Mouse (Mus musculus) kidney, postnatal 0 days (tissue): Measurements from ENCODE around the gene Wdr27. TPM values are rescaled to one million over a fixed set of nuclear protein-coding genes. Genes with fewer than 3 reads are reported as not detected.
A peak's percentile ranks its signal among the peaks of the same experiment; 100 is the strongest.

Experiments
- ATAC-seq: fragments of 200-750 bp; cut with Nextera tagmentation; replicated peaks from 2 replicates; pipeline ENCODE4 v1.8.0; 2017; ENCODE audit warnings: low read depth, moderate number of reproducible peaks, moderate TSS enrichment, moderate library complexity; ENCODE audit not compliant: low FRiP score
- DNase-seq: peaks from one replicate; pipeline ENCODE4 v3.0.0-alpha.2; 2016; ENCODE audit warnings: low spot score
- H3K27ac ChIP-seq: fragments of 300-500 bp; sonication (generic); 2 replicates; pipeline ENCODE4 v1.5.1; 2014; ENCODE audit warnings: mild to moderate bottlenecking
- H3K27me3 ChIP-seq: fragments of 300-500 bp; sonication (generic); 2 replicates; pipeline ENCODE4 v1.6.1; 2014; ENCODE audit warnings: low read length, mixed read lengths; ENCODE audit not compliant: insufficient read depth
- H3K36me3 ChIP-seq: fragments of 300-500 bp; sonication (generic); 2 replicates; pipeline ENCODE4 v1.6.1; 2014; ENCODE audit warnings: low read length, mixed read lengths; ENCODE audit not compliant: insufficient read depth
- H3K4me1 ChIP-seq: fragments of 300-500 bp; sonication (generic); replicated peaks from 2 replicates; pipeline ENCODE4 v1.6.1; 2014; ENCODE audit warnings: antibody characterized with exemption, low read length, mixed read lengths; ENCODE audit not compliant: insufficient read depth
- H3K4me2 ChIP-seq: fragments of 300-500 bp; sonication (generic); 2 replicates; pipeline ENCODE4 v1.6.1; 2014; ENCODE audit warnings: mild to moderate bottlenecking, low read length, moderate library complexity, mixed read lengths
- H3K4me3 ChIP-seq: fragments of 300-500 bp; sonication (generic); replicated peaks from 2 replicates; pipeline ENCODE4 v1.5.1; 2014; ENCODE audit warnings: low read depth, low read length
- H3K9ac ChIP-seq: fragments of 300-500 bp; sonication (generic); 2 replicates; pipeline ENCODE4 v1.6.1; 2014; ENCODE audit warnings: low read depth, low read length
- H3K9me3 ChIP-seq: fragments of 300-500 bp; sonication (generic); replicated peaks from 2 replicates; pipeline ENCODE4 v1.6.1; 2016; ENCODE audit warnings: low read length, inconsistent platforms, mixed read lengths
- CTCF ChIP-seq: IDR thresholded peaks from 2 replicates; pipeline ENCODE4 v1.5.1; 2016; ENCODE audit warnings: antibody characterized with exemption, low read depth, mild to moderate bottlenecking, moderate library complexity
- WGBS: fragments of 180-500 bp; shearing (Covaris S2); extraction: QIAGEN DNeasy Blood & Tissue Kit; methylation state at CpG from one replicate; pipeline ENCODE4 v1.1.7; 2014; 5-methylcytosine and 5-hydroxymethylcytosine counted together
- polyA plus RNA-seq: library from polyadenylated mRNA; unstranded; fragments of >200 nt; fragmentation: Nextera tagmentation; extraction: Ambion mirVana; gene quantifications from 2 replicates; pipeline ENCODE4 v1.2.1, GENCODE M21; 2015

The Wdr27 gene
- polyA plus RNA-seq, 1 experiment from 2014 or later = 16.3 TPM

DNA sequence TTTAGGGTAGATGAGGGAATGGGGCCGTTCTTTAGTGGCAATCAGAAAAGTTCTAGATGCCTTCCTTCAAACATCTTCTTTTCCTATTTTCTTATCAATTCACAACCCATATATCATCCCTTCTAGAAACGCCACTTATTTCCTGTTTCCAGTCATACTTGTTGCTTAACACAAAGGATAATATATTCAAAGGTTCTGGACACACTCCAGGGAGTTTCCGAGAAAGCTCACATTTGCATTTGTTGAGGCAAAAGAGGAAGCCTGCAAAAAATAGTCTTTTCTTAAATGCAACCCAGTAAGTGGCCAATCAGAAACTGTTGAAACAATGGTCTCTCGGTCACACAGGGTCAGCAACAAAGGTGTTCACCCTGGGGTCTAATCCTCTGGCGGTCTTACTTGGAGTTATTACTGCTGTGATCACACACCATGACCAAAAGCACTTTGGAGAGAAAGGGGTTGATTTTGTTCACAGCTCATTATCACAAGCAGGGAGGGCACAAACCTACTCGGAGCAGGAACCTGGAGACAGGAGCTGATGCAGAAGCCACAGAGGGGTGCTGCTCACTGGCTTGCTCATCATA is 116.2 kb downstream of the Wdr27 start:
- 29% methylated on average over 6 of the region's 6 CpGs for WGBS
- no peaks in the 10 kb centered on the region for H3K4me1 ChIP-seq
- 0 out of 2 replicates have a peak overlapping the region, but pooled peaks have one; percentile 8 for H3K27ac ChIP-seq
- H3K4me2 ChIP-seq = no peak overlapping the region
- no peak overlapping the region for H3K9ac ChIP-seq
- H3K9me3 ChIP-seq = no peaks in the 10 kb centered on the region
- TF ChIP-seq CTCF = no peak
- ATAC-seq = no peak
- H3K27me3 ChIP-seq = no peaks in the 10 kb centered on the region
- no peaks in the 10 kb centered on the region for H3K36me3 ChIP-seq
- DNase-seq = peak; percentile 70
- H3K4me3 ChIP-seq = no peak overlapping the region

GRCm38 (mm10) chr17:14824938-14825337 is 118.0 kb downstream of the Wdr27 start:
- WGBS = 68% methylated on average over 5 of the region's 5 CpGs
- H3K4me1 ChIP-seq = no peaks in the 10 kb centered on the region
- H3K36me3 ChIP-seq = no peaks in the 10 kb centered on the region
- H3K9ac ChIP-seq = no peak overlapping the region
- ATAC-seq (no peak), DNase-seq (no peak)
- no peak overlapping the region for H3K27ac ChIP-seq
- H3K27me3 ChIP-seq = no peaks in the 10 kb centered on the region
- no peak for TF ChIP-seq CTCF
- no peak overlapping the region for H3K4me3 ChIP-seq
- no peaks in the 10 kb centered on the region for H3K9me3 ChIP-seq
- H3K4me2 ChIP-seq = no peak overlapping the region

DNA sequence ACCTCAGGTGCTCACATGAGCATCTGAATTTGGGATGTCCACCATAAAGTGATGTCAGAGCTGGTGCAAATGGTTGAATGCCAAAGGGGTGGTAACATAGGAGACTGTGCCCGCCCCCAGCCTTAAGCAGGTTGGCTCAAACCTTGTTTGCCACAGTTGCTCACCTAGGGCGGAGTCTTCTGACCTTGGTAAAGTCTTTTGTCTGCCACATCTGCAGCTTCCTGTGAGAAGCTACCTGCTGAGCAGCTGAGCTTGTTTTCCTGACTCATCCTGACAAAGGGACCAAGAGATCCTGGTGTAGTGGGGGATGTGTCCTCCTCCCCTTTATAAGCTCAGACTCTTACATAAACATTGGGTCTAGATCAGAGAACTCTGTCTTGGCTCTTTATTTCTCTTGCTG is 125.0 kb downstream of the Wdr27 start:
- 81% methylated on average over 2 of the region's 2 CpGs for WGBS

GRCm38 (mm10) chr17:14816107-14816506 is 126.9 kb downstream of the Wdr27 start:
- no peak for DNase-seq
- H3K4me2 ChIP-seq = no peak overlapping the region

More for the DNA sequence above, 125.0 kb downstream of the Wdr27 start:
- Histone ChIP-seq H3K4me2 (no peak overlapping the region), H3K36me3 (no peaks in the 10 kb centered on the region), H3K9me3 (no peaks in the 10 kb centered on the region), H3K4me1 (no peaks in the 10 kb centered on the region), H3K4me3 (no peak overlapping the region), H3K27me3 (no peaks in the 10 kb centered on the region), H3K9ac (no peak overlapping the region), H3K27ac (no peak overlapping the region)
- ATAC-seq = no peak
- no peak for DNase-seq
- TF ChIP-seq CTCF = no peak

DNA sequence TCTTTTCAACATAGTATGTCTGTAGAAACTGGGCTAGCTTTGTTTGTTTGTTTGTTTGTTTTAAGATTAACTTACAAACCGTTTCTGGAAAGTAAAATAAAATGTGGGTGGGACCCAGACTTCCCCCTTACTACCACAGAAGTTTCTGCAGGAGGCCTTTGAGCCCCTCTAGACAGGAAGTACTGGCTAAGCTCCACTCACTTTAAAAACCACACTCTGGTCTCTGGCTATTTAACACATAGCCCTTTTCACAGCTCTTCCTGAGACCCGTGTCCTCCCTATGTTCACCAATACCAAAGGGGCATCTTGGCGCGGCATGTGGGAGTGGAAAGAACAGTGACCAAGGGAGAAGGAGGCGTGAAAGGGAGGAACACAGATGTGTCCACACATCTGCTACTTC is 127.7 kb downstream of the Wdr27 start:
- no peak for ATAC-seq
- Histone ChIP-seq H3K27ac (no peak overlapping the region), H3K4me3 (no peak overlapping the region), H3K9ac (no peak overlapping the region), H3K36me3 (no peaks in the 10 kb centered on the region), H3K4me2 (no peak overlapping the region), H3K27me3 (no peaks in the 10 kb centered on the region), H3K4me1 (no peaks in the 10 kb centered on the region), H3K9me3 (no peaks in the 10 kb centered on the region)
- TF ChIP-seq CTCF = no peak
- 67% methylated on average over 5 of the region's 5 CpGs for WGBS
- no peak for DNase-seq

More at GRCm38 (mm10) chr17:14816107-14816506, 126.9 kb downstream of the Wdr27 start:
- no peak for ATAC-seq
- Histone ChIP-seq H3K27ac (no peak overlapping the region), H3K27me3 (no peaks in the 10 kb centered on the region), H3K9ac (no peak overlapping the region), H3K9me3 (no peaks in the 10 kb centered on the region), H3K4me3 (no peak overlapping the region), H3K36me3 (no peaks in the 10 kb centered on the region), H3K4me1 (no peaks in the 10 kb centered on the region)
- no peak for TF ChIP-seq CTCF
- WGBS = 67% methylated on average over 3 of the region's 3 CpGs

- Histone ChIP-seq H3K9me3 (no peaks in the 10 kb centered on the region), H3K9ac (no peak overlapping the region), H3K27me3 (no peaks in the 10 kb centered on the region), H3K4me1 (no peaks in the 10 kb centered on the region), H3K27ac (no peak overlapping the region), H3K4me2 (no peak overlapping the region), H3K36me3 (no peaks in the 10 kb centered on the region), H3K4me3 (no peak overlapping the region)
- WGBS = 77% methylated on average over 6 of the region's 6 CpGs
- TF ChIP-seq CTCF = no peak
- DNase-seq = no peak
- ATAC-seq = no peak
Measured at GRCm38 (mm10) chr17:14812631-14813030, 130.3 kb downstream of the Wdr27 start.

DNA sequence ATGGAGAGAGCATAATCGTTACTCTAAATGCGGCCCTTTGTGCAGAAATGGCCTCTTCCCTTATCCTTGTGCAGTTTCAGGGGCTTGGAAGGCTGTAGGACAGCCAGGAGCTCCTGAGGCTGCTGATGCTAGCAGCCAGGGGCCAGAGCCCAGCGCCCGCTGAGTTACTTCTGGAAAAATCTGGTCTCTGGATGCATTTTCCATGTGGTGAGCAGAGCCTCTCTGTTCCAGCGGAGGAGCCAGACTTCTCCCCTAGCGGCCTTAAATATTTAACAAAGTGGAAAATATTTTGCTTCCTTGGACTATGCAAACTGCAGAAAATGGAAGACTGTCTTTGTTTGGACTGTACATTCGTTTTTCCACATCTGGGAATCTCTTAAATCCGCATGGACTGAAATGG is 130.9 kb downstream of the Wdr27 start:
- Histone ChIP-seq H3K27ac (no peak overlapping the region), H3K4me1 (no peaks in the 10 kb centered on the region), H3K9me3 (no peaks in the 10 kb centered on the region), H3K4me3 (no peak overlapping the region), H3K9ac (no peak overlapping the region), H3K4me2 (no peak overlapping the region), H3K27me3 (no peaks in the 10 kb centered on the region), H3K36me3 (no peaks in the 10 kb centered on the region)
- no peak for TF ChIP-seq CTCF
- DNase-seq (no peak), ATAC-seq (no peak)
- WGBS = 91% methylated on average over 8 of the region's 8 CpGs
